Mouse (Mus musculus) MEL (cell line): ENCODE data around the gene Rem1. TPM values are rescaled to one million over a fixed set of nuclear protein-coding genes. Genes with fewer than 3 reads are reported as not detected.

ENCODE experiments used
- DNase-seq: peaks from one replicate; pipeline ENCODE4 v3.0.0; 2011; ENCODE audit warnings: low read depth, low spot score
- H3K27ac ChIP-seq: 2 replicates; pipeline ENCODE4 v1.5.1; 2012; ENCODE audit warnings: low read depth, mild to moderate bottlenecking, control low read depth, low read length, moderate library complexity; ENCODE audit not compliant: control insufficient read depth
- H3K27me3 ChIP-seq, 2 experiments: fragments of 150-350 bp in 1 of 2; sonication (generic) in 1 of 2; 2 replicates each; pipeline ENCODE4 v1.6.1; 2012; ENCODE audit warnings: low read length in 2 of 2, mild to moderate bottlenecking in 2 of 2, improper control_type of control experiment in 1 of 2, moderate library complexity in 1 of 2; ENCODE audit not compliant: insufficient read depth in 2 of 2, control insufficient read depth in 1 of 2
- H3K36me3 ChIP-seq, 2 experiments: 2 replicates each; pipeline ENCODE4 v1.6.1; 2012 to 2014; ENCODE audit warnings: low read length in 2 of 2, improper control_type of control experiment in 1 of 2, inconsistent platforms in 1 of 2, mild to moderate bottlenecking in 1 of 2; ENCODE audit not compliant: insufficient read depth in 2 of 2, control insufficient read depth in 1 of 2
- H3K4me1 ChIP-seq, 2 experiments: fragments of 150-350 bp in 1 of 2; sonication (generic) in 1 of 2; 2 replicates each; pipeline ENCODE4 v1.6.1; 2012; ENCODE audit warnings: low read length in 2 of 2, improper control_type of control experiment in 1 of 2, mild to moderate bottlenecking in 1 of 2; ENCODE audit not compliant: insufficient read depth in 2 of 2, control insufficient read depth in 1 of 2
- H3K4me3 ChIP-seq, 2 experiments: fragments of 150-350 bp in 1 of 2; sonication (generic) in 1 of 2; 2 replicates each; pipeline ENCODE4 v1.5.1; 2012; ENCODE audit warnings: low read depth in 2 of 2, low read length in 2 of 2, mild to moderate bottlenecking in 2 of 2, moderate library complexity in 2 of 2, control low read depth in 1 of 2, improper control_type of control experiment in 1 of 2; ENCODE audit not compliant: control insufficient read depth in 1 of 2, insufficient read depth in 1 of 2
- H3K79me2 ChIP-seq: 2 replicates; pipeline ENCODE4 v1.6.1; 2012; ENCODE audit warnings: mild to moderate bottlenecking, low read length, moderate library complexity; ENCODE audit not compliant: control insufficient read depth, poor library complexity, insufficient read depth
- H3K9ac ChIP-seq: 2 replicates; pipeline ENCODE4 v1.6.1; 2012; ENCODE audit warnings: low read depth, mild to moderate bottlenecking, control low read depth, low read length, moderate library complexity; ENCODE audit not compliant: control insufficient read depth, poor library complexity, severe bottlenecking
- H3K9me3 ChIP-seq: fragments of 150-350 bp; sonication (generic); replicated peaks from 2 replicates; pipeline ENCODE4 v1.6.1; 2012; ENCODE audit warnings: mild to moderate bottlenecking, low read length, improper control_type of control experiment, moderate library complexity; ENCODE audit not compliant: insufficient read depth
- BHLHE40 ChIP-seq: IDR thresholded peaks from 2 replicates; pipeline ENCODE4 v1.6.1; 2012; ENCODE audit warnings: low read depth, mild to moderate bottlenecking, inconsistent platforms, low read length, improper control_type of control experiment, borderline replicate concordance
- CHD1 ChIP-seq: IDR thresholded peaks from 2 replicates; pipeline ENCODE4 v1.6.1; 2012; ENCODE audit warnings: low read depth, mild to moderate bottlenecking, inconsistent platforms, low read length, improper control_type of control experiment
- CTCF ChIP-seq, 3 experiments: IDR thresholded peaks in 2 of 3; conservative IDR thresholded peaks in 1 of 3; 2 replicates each; pipeline ENCODE4 v1.5.1; 2011 to 2012; ENCODE audit warnings: low read length in 3 of 3, low read depth in 2 of 3, mild to moderate bottlenecking in 2 of 3, improper control_type of control experiment in 1 of 3, inconsistent platforms in 1 of 3, mixed read lengths in 1 of 3, moderate library complexity in 1 of 3; ENCODE audit not compliant: control insufficient read depth in 1 of 3, insufficient read depth in 1 of 3, poor library complexity in 1 of 3, severe bottlenecking in 1 of 3
- E2F4 ChIP-seq: IDR thresholded peaks from 2 replicates; pipeline ENCODE4 v1.6.1; 2011; ENCODE audit warnings: low read depth, low read length, improper control_type of control experiment, borderline replicate concordance
- ELF1 ChIP-seq: IDR thresholded peaks from 2 replicates; pipeline ENCODE4 v1.6.1; 2014; ENCODE audit warnings: low read depth, mild to moderate bottlenecking, inconsistent platforms, low read length, improper control_type of control experiment, moderate library complexity
- EP300 ChIP-seq, 2 experiments: IDR thresholded peaks; 2 replicates each; pipeline ENCODE4 v1.6.1; 2011; ENCODE audit warnings: improper control_type of control experiment in 2 of 2, low read length in 2 of 2, low read depth in 1 of 2, mild to moderate bottlenecking in 1 of 2
- ETS1 ChIP-seq: IDR thresholded peaks from 2 replicates; pipeline ENCODE4 v1.6.1; 2012; ENCODE audit warnings: low read depth, mild to moderate bottlenecking, inconsistent platforms, low read length, improper control_type of control experiment, moderate library complexity
- GABPA ChIP-seq: IDR thresholded peaks from 2 replicates; pipeline ENCODE4 v1.6.1; 2012; ENCODE audit warnings: low read depth, mild to moderate bottlenecking, inconsistent platforms, low read length, improper control_type of control experiment, moderate library complexity
- HCFC1 ChIP-seq: IDR thresholded peaks from 2 replicates; pipeline ENCODE4 v1.6.1; 2012; ENCODE audit warnings: low read depth, mild to moderate bottlenecking, inconsistent platforms, low read length, improper control_type of control experiment, moderate library complexity
- JUND ChIP-seq: IDR thresholded peaks from 2 replicates; pipeline ENCODE4 v1.6.1; 2011; ENCODE audit warnings: low read depth, mild to moderate bottlenecking, improper control_type of control experiment, low read length
- MAFK ChIP-seq: IDR thresholded peaks from 2 replicates; pipeline ENCODE4 v1.6.1; 2011; ENCODE audit warnings: low read depth, mild to moderate bottlenecking, low read length, improper control_type of control experiment, borderline replicate concordance
- MAX ChIP-seq: IDR thresholded peaks from 2 replicates; pipeline ENCODE4 v1.6.1; 2011; ENCODE audit warnings: low read length, improper control_type of control experiment
- MAZ ChIP-seq: IDR thresholded peaks from 2 replicates; pipeline ENCODE4 v1.6.1; 2012; ENCODE audit warnings: low read depth, mild to moderate bottlenecking, inconsistent platforms, low read length, improper control_type of control experiment
- MEF2A ChIP-seq: IDR thresholded peaks from 2 replicates; pipeline ENCODE4 v1.6.1; 2014; ENCODE audit warnings: low read depth, mild to moderate bottlenecking, inconsistent platforms, low read length, improper control_type of control experiment; ENCODE audit not compliant: poor library complexity, insufficient replicate concordance, severe bottlenecking; ENCODE audit errors: extremely low read depth
- MYC ChIP-seq: IDR thresholded peaks from 2 replicates; pipeline ENCODE4 v1.6.1; 2011; ENCODE audit warnings: low read depth, mild to moderate bottlenecking, low read length, improper control_type of control experiment, moderate library complexity
- NELFE ChIP-seq: IDR thresholded peaks from 2 replicates; pipeline ENCODE4 v1.6.1; 2011; ENCODE audit warnings: low read depth, low read length, improper control_type of control experiment
- POLR2AphosphoS2 ChIP-seq: IDR thresholded peaks from 2 replicates; pipeline ENCODE4 v1.6.1; 2011; ENCODE audit warnings: low read length, improper control_type of control experiment
- POLR2AphosphoS5 ChIP-seq: IDR thresholded peaks from 2 replicates; pipeline ENCODE4 v1.6.1; 2012; ENCODE audit warnings: low read depth, borderline replicate concordance, mild to moderate bottlenecking, inconsistent platforms, low read length, moderate library complexity, mixed read lengths
- RAD21 ChIP-seq: IDR thresholded peaks from 2 replicates; pipeline ENCODE4 v1.6.1; 2011; ENCODE audit warnings: mild to moderate bottlenecking, low read depth, low read length, improper control_type of control experiment
- RCOR1 ChIP-seq: IDR thresholded peaks from 2 replicates; pipeline ENCODE4 v1.6.1; 2012; ENCODE audit warnings: low read depth, mild to moderate bottlenecking, inconsistent platforms, low read length, improper control_type of control experiment
- SIN3A ChIP-seq: IDR thresholded peaks from 2 replicates; pipeline ENCODE4 v1.6.1; 2012; ENCODE audit warnings: low read length, improper control_type of control experiment, inconsistent platforms
- SMC3 ChIP-seq: IDR thresholded peaks from 2 replicates; pipeline ENCODE4 v1.6.1; 2011; ENCODE audit warnings: low read depth, low read length, improper control_type of control experiment
- TAL1 ChIP-seq: IDR thresholded peaks from 2 replicates; pipeline ENCODE4 v1.6.1; 2012; ENCODE audit warnings: mild to moderate bottlenecking, inconsistent platforms, low read length, moderate library complexity, mixed read lengths
- TBP ChIP-seq: IDR thresholded peaks from 2 replicates; pipeline ENCODE4 v1.8.0; 2011; ENCODE audit warnings: low read depth, low read length, improper control_type of control experiment
- TCF12 ChIP-seq: IDR thresholded peaks from 2 replicates; pipeline ENCODE4 v1.6.1; 2014; ENCODE audit warnings: low read depth, mild to moderate bottlenecking, inconsistent platforms, low read length, improper control_type of control experiment, moderate library complexity
- USF1 ChIP-seq: IDR thresholded peaks from 2 replicates; pipeline ENCODE4 v1.6.1; 2014; ENCODE audit warnings: low read depth, mild to moderate bottlenecking, inconsistent platforms, low read length, improper control_type of control experiment, moderate library complexity
- ZC3H11A ChIP-seq: IDR thresholded peaks from 2 replicates; pipeline ENCODE4 v1.6.1; 2012; ENCODE audit warnings: low read depth, mild to moderate bottlenecking, inconsistent platforms, low read length, improper control_type of control experiment
- ZKSCAN1 ChIP-seq: IDR thresholded peaks from 2 replicates; pipeline ENCODE4 v1.6.1; 2012; ENCODE audit warnings: low read depth, mild to moderate bottlenecking, inconsistent platforms, low read length, improper control_type of control experiment, moderate library complexity
- ZMIZ1 ChIP-seq: IDR thresholded peaks from 2 replicates; pipeline ENCODE4 v1.6.1; 2012; ENCODE audit warnings: low read depth, mild to moderate bottlenecking, inconsistent platforms, low read length, improper control_type of control experiment, moderate library complexity
- ZNF384 ChIP-seq: IDR thresholded peaks from 2 replicates; pipeline ENCODE4 v1.6.1; 2012; ENCODE audit warnings: low read depth, mild to moderate bottlenecking, inconsistent platforms, low read length, improper control_type of control experiment
- polyA plus RNA-seq, 2 experiments: library from polyadenylated mRNA; stranded (reverse) in 1 of 2; unstranded in 1 of 2; fragments of >175 nt in 1 of 2; fragments of >200 nt in 1 of 2; gene quantifications; 2 replicates each; pipeline versions ENCODE4 v1.2.1 to v1.2.4; 2012; ENCODE audit warnings: low replicate concordance in 2 of 2, low read depth in 1 of 2; ENCODE audit not compliant: insufficient read length in 2 of 2, insufficient read depth in 1 of 2, missing spikeins in 1 of 2
- total RNA-seq: library from RNA; depleted of rRNA; stranded (reverse); fragments of 300-350 nt; gene quantifications from 2 replicates; pipeline ENCODE4 v1.2.3, GENCODE M21; 2012

The Rem1 gene
- total and polyA plus RNA-seq, 3 experiments = not detected

DNA sequence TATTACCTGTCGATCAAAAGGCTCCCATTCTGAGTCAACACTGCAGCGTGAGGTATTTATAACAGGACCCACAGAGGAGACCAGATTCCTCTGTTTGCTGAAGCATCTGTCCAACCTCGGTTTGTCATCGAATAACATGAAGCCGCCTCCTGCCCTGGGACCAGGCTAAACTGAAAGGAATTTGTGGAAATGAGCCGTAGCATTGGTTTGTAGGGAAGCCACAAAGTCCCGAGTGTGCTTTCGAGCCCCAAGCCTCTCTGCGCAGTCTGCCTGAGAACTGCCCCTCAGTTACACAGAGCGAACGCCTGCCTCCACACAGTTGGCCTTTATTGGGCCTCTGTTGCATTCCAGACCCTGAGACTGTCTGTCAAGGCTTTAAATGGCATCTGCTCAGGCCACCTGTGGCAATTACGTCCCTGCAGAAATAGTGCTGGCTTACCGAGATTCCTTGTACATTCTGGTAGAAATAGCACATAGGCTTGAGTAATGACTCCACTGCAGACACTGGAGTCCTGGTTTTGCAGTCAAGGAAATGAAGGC lies 48.6 kb downstream of the Rem1 start:
- no peaks in the 10 kb centered on the region for H3K9me3 ChIP-seq
- peaks cover 9 to 15% of the 10 kb centered on the region in 2 experiments for H3K36me3 ChIP-seq
- no peaks in the 10 kb centered on the region for H3K27me3 ChIP-seq
- H3K4me3 ChIP-seq = no peak overlapping the region
- H3K4me1 ChIP-seq = peaks cover 5 to 16% of the 10 kb centered on the region in 2 experiments
- peaks cover 25% of the 10 kb centered on the region for H3K79me2 ChIP-seq
- H3K9ac ChIP-seq = no peak overlapping the region
- no peak overlapping the region for H3K27ac ChIP-seq
- TF ChIP-seq POLR2AphosphoS2 (no peak), MEF2A (no peak), SMC3 (no peak), CTCF (IDR thresholded peaks at IDR 0.05 in 2 of 3, conservative IDR thresholded peaks at IDR 0.05 in 1 of 3; ENCODE audit: control insufficient read depth in 1 of 3, insufficient read depth in 1 of 3, low read depth in 2 of 3, low read length in 3 of 3, poor library complexity in 1 of 3, severe bottlenecking in 1 of 3) (no peak), ZMIZ1 (no peak)
- TF ChIP-seq, all 39 proteins: peak for 0
- no peak for DNase-seq

DNA sequence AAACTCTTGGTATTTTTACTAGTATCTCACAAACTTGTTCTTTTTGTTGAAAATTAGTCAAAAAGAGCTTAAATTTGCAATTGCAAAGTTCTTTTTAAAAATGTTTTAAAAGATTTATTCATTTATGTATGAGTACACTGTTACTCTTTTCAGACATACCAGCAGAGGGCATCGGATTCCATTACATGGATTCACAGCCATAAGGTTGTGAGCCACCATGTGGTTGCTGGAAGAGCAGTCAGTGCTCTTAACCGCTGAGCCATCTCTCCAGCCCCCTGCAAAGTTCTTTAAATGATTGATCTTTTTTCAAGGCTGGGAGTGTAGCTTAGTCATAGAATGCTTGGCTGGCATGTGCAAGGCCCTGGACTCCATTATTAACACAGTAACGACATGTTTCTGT lies 51.6 kb downstream of the Rem1 start:
- Histone ChIP-seq H3K4me1 (no peaks in the 10 kb centered on the region), H3K36me3 (peaks cover 0 to 21% of the 10 kb centered on the region in 2 experiments; a peak in 2 of 4 replicates), H3K79me2 (peaks cover under 1% of the 10 kb centered on the region; the same call in 1 of the 2 replicates), H3K27ac (no peak overlapping the region), H3K9ac (no peak overlapping the region), H3K9me3 (no peaks in the 10 kb centered on the region), H3K27me3 (no peaks in the 10 kb centered on the region), H3K4me3 (no peak overlapping the region)
- peak; percentile 74 for DNase-seq
- TF ChIP-seq MYC (peak; percentile 82), TBP (no peak), POLR2AphosphoS2 (no peak), HCFC1 (0 out of 2 replicates have a peak, but pooled peaks have one; percentile 26), ELF1 (no peak), EP300 (IDR thresholded peaks at IDR 0.05; ENCODE audit: low read depth in 1 of 2, low read length in 2 of 2) (no peak), RAD21 (peak; percentile 64), CHD1 (no peak), RCOR1 (no peak), SIN3A (no peak; the same call in 1 of the 2 replicates), MAX (peak; percentile 30; the same call in 1 of the 2 replicates), ZC3H11A (peak; percentile 53), ZKSCAN1 (no peak), MAZ (no peak), MEF2A (no peak), ZNF384 (no peak), TCF12 (no peak), ETS1 (no peak), NELFE (no peak), TAL1 (no peak), USF1 (no peak), CTCF (IDR thresholded peaks at IDR 0.05 in 2 of 3, conservative IDR thresholded peaks at IDR 0.05 in 1 of 3; ENCODE audit: control insufficient read depth in 1 of 3, insufficient read depth in 1 of 3, low read depth in 2 of 3, low read length in 3 of 3, poor library complexity in 1 of 3, severe bottlenecking in 1 of 3) (peak; percentile 46 to 88 (median 58)), POLR2AphosphoS5 (no peak), JUND (no peak), SMC3 (peak; percentile 69), GABPA (no peak), ZMIZ1 (no peak), E2F4 (no peak), BHLHE40 (no peak), MAFK (no peak)
